Mouse (Mus musculus) frontal cortex, postnatal 10 days (tissue): ENCODE measurements around the gene Msl3.
A peak's percentile ranks its signal among the peaks of the same experiment; 100 is the strongest.
"Not testable (repeated sequence)": the region's sequence is repeated elsewhere in the genome, so short reads cannot be mapped to it uniquely, and the experiment has no call there.

ENCODE experiments used
- DNase-seq, 2 experiments: peaks; one replicate each; pipeline ENCODE4 v3.0.0; 2022; ENCODE audit warnings: low spot score in 2 of 2, mixed read lengths in 1 of 2

The Msl3 gene

DNA sequence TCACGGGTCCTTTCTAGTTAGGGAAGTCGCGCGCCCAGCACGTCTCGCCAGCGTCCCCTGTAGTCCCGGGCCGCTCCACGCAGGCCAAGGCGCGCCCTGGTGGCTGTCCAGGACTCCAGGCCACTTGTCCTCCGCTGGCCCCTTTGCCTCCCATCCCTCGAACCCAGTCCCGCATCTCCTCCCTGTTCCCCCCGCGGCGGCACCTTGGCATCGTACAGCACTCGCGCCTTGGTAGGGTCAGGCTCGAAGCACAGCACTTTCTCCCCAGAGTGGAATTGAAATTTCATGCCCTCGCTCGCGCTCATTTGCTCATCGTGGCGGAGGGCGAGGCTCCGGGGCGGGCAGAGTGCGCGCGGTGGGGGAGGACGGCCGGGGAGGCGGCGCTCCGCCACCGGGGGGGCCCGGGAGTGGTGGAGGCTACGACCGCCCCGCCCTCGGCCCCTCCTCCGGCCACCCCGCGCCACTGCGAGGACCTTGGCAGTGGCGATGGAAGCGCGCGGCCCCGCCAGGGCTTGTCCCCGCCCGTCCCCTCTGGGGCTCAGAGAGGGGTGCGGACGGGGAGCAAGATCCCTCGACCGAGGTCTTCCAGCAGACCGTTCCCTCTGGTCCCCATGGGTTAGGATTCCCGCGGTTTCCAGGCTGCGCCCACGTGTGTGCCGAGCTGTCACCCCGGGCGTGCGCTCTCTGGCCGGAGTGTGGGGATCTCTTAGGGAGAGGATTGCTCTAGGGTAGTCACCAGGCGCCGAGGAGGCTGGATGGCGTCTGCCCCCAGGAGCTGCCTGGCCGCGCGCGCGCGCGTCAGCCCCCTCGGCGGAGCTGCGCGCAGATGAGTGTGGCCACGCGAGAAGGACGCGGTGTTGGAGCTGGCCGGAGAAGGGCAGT, at the start of gene Msl3:
Msl3 (minus strand) TSS at position 374 of the 882 bp plus-strand sequence.
- peak; percentile 69 to 81 for DNase-seq

DNA sequence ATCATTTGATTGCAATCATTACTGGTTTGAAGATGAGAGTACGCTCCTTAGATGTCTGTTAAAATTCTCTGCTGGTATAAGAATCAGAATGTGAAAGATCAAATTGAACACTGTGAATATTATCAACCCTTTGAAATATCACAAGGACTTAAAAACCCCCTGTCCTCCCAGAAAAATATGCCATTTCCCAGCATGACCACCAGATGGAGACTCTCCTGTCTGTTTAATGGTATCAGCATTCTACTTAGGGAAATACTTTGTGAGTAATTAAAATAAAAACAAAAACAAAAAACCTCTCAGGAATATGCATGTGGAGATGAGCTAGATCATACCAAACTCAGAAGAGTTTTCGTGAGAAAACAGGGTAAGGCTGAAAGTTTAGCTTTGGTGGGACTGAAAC, 44.3 kb upstream of the Msl3 start:
- DNase-seq, result no peak

DNA sequence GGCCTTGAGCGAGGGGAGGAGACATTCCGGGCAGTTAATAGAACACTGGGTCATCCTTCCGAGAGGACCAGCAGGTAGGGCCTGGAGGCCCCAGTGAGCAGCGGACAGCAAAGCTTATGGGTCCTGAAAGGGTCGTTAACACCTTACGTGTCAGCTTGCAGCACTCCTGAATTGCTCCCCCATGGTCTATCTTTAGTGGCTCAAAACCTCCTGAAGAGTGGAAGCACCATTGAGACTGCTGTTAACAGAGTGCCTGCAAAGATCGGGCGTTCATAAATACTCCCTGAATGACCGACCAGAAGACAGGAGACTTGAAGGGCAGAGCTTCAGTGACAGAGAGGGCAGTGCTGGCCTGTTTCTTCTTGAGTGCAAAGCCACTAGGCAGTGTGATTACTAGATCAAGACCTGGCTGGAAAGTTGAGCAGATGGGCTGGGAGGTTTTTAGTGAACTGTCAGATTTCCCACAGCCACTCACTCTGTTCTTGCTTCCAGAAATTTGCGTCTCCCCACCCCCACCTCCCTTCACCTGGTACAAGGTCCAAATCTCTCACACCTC, 787 bp upstream of the Msl3 start:
- no peak for DNase-seq

DNA sequence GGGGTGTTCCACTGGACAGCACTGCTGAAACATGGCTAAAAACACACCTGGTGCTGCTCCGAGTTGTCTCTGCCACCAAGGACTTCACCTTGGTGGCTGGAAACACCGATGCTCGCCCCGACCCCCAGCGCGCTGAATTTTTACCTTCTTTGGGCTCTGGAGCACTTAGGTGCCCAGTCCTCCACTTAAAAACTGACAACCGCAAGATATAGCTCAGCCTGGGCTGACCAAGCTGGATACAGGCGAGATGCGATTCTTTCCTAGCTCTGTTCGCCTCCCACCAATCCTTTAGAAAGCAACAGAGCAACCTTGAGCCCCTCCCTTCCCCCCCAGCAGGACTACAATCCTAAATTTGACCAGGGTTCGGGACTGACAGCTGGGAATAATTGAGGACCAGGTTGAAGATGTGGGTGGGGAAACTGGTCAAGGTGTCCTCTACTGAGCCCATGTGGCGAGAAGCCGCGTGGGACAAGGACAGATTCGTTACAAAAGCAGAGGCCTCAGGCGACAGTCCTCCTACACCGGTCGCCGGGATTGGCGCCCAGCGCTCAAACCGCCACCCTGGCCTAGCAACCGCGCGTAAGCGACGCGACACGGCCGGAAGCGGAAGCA, 679 bp downstream of the Msl3 start:
- DNase-seq, result no peak

DNA sequence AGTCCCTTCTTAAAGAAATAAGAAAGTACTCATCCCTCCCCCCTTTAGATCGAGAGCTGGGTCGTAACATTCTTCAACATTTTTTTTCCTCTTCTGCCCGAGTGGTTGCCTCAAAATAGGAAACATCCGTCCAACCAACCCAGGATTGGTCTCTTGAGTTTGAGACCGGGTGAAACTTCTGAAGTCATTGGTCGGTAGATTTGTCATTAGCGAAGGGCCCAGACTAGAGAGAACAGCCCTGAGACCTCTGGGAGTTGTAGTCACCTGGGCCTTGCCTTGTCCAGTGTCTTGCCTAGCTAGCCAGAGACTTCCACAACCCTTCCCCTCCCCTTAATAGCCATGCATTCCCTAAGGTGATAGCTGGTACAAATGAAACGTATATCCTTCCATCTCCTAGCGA, 1.3 kb downstream of the Msl3 start:
- DNase-seq, result peak; percentile 24 to 32

DNA sequence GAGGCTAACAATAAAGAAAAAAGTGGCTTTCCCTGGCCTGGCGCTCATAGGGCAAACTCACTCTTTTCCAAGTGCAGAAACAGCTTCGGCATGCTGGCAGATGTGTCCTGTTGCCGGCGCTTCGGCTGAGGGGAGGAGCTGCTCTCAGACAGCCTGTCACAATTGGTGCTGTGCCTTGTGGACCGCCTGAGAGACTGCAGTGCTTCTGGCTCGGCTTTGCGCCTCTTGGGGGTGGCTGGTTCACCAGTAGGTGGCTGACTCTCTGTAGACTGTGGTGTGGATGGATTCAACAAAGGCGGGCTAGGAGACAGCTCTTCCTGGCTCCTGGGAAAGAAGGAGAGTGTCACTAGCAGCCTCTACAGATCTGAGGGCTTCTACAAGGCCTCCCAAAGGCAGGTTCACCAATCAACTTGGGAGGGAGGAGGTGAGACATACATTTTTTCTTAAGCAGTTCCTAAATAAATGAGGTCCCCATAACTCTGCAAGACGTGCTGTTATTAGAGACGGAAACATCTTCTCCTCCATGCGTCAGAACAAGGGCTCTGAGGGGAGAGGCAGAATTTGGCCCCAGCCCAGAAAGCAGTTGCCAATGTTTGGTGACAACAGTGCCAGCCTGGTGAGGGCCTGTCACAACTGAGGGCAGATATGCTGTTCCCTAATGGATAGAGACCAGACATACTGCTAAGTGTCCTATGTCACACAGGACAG, 9.6 kb downstream of the Msl3 start:
- no peak for DNase-seq

DNA sequence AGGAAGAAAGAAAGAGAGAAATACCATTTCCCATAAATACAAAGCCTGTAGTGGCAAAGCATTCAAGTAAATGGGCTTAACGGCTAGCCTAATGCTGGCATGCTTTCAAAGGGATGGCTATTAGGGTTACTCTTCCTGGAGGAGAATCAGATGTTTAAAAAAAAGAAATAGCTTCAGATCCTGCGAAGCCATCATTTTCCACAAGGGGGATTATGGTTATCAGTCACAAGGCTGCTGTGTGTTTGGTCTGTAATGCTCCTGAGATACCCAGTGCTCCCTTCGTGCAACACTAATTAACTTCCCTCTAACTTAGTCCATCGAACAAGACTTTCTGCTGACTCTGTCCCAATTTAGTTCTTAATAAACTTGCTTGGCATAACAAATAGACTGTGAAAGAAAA, 13.5 kb downstream of the Msl3 start:
- DNase-seq, result no peak

DNA sequence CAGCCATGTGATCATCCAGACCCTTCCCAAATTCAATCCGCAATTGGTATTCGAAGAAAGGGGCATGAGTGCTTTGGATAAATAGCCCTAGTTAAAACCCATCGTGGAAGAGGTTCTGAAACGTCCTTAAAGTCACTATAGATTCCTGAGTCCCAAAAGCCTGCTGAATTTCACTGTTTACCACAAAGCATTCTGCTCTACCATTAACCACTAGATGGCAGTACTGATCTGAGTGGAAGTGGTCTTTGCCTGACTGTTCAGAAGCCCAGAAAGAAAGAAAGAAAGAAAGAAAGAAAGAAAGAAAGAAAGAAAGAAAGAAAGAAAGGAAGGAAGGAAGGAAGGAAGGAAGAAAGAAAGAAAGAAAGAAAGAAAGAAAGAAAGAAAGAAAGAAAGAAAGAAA, 13.9 kb downstream of the Msl3 start:
- not testable (repeated sequence) for DNase-seq

DNA sequence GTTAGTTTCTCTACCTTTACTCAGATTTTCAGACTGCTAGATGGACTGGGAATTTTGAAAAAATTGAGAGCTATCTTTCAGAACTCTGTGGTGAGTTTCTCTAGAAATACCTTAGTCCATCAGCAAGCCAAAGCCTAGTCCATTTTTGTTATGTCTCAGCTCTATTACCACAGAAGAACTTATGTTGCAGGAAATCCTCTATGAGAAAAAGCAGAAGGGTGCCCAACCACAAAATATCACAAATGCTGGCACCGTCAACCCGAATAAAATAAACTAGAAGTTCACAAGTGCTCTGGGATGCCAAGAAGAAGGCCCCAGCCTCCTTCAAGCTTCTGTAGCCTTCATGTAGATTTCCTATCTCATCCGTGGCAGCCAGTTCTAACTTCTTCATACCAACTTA, 14.4 kb downstream of the Msl3 start:
- DNase-seq, result no peak

DNA sequence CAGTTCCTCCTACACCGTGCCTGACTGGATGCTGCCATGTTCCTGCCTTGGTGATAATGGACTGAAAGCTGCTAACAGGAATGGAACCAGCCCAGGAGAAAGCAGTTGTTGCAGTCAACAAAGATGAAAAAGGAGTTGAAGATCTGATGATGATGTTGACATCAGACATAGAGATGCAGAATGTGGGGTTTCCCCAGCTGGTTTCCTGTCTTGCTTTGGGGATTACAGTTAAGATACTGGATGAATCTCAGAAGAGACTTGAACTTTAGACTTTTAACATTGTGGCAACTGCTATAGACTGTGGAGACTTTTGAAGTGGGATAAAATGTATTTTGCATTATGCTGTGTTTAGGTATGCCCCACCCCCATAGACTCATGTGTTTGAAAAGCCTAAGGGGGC, 15.9 kb downstream of the Msl3 start:
- DNase-seq, result no peak

DNA sequence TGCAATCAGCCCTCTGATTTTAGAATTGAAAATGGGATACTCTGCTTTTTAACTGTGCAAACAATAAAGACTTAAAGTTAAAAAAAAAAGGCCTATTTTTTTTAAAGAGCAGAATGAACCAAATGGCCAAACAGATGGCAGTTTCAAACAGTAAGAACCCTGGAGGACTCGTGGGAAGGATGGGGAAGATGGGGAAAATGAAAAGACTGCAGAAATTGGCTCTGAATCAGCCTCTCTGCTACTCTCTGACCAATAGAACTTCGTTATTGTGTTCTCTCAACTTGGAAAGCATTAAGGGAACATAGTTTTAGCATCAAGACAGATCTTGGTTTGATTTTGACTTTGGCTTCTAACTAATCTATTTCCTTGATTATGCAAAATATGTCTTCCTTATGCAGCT, 24.4 kb downstream of the Msl3 start:
- no peak for DNase-seq

DNA sequence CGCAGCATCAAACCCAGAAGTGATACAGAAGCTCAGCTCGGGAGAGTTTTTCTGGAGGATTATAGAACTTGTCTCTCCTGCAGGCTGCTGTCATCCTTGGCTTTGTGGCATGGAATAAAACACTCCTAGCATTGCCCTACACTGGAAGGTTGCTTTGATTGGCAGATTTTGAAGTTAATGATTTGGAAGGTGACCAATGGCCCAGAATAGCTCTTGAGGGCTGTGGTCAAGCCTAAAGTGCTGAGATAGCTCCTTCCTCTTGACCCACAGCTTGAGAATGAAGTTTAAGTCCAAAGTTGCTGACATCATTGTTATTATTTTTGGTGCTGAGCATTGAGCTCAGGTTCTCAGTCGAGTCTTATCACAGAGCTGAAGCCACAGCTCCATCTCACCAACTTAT, 26.0 kb downstream of the Msl3 start:
- no peak for DNase-seq

DNA sequence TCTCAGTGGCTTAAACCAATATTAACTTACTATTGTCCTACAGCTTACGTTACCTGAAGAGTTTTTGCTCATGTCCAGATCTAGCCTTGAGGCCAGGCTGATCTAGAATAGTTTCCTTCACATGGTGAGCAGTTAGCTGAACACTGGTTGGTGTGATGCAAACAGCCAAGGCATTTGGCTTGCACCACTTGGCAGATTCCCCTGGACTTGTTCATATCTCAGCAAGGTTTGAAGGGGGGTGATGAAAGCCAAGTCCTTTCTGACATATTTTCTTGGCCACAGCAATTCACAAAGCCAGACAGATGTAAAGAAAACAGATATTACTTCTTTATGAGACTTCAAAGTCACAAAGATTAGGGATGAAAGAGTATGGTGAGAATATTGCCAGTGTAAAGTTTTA, 30.2 kb downstream of the Msl3 start:
- DNase-seq, result no peak

DNA sequence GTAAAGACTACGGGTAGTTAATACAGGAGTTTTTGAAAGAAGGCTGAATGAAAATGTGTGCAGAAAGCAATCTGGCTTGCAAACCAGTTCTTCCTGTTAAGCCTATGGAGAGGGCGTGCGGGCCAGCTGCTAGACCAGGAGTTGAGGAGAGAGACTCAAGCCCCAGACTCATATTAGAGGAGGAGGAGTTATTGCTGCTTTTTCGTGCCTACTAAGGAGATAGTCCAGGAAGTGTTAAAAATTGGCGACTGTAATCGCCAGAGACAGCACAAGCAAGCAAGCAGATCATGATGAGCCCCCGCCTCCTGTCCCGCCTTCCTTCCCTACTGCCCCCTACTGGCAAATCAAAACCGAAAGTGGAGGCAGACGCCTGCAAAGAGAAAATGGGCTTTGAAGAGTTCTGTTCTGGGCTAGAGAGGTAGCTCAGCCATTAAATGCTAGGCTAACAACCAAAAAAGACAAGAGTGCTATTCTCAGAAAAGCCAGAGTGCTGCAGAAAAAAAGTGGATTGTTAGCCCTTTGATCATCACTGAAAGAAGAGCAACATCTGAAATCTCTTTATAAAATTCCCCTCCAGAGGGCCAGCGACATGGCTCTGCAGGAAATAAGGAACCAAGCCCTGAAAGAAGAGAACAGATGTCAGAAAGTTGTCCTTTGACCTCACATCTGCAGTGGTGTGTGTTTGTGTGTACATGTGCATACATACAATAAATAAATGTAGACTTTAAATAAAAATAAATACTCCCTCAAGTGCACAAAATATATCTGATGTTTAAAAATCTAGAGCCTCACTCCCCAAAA, 33.9 kb downstream of the Msl3 start:
- peak; percentile 6 to 49 for DNase-seq
